Mouse (Mus musculus): ENCODE data around the gene Dync1li1.

Gene Dync1li1

DNA sequence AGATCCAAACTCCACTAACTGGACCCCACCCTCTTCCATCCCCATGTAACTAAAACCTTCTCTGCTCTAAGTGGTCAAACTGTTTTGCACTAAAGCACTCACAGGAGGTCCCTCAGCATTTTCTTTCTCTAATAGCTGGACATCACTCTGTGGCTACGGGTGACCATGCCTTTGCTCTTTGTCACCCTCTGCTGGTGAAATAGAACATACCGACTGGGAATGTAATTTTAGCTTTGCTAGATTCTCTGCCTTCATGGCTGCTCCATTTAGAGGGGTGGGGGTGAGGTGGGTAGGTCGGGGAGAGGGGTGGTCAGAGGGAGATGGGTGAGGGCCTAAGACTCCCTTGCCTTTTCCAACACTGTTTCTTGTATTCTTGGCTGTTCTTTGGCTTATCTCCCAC, 38.7 kb downstream of the Dync1li1 start:
- in situ Hi-C loops (cut with MboI, MseI) = loop anchor here (5.0 kb wide), 1 partner anchor 80 kb away; no protein-coding TSS in a partner anchor

DNA sequence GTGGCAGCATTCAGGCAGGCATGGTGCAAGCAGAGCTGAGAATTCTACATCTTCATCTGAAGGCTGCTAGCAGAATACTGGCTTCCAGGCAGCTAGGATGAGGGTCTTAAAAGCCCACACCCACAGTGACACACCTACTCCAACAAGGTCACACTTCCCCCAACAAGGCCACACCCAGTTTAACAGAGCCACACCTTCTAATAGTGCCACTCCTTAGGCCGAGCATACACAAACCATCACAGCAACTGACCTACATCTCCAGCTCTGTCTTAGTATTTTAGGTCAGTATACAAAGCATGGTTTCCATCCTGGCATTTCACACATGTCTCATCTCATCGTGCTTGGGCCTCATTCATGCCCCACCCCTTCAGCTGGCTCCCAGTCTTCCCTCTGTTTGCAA, 39.8 kb downstream of the Dync1li1 start:
- in situ Hi-C loops (cut with MboI, MseI) = loop anchor here (5.0 kb wide), 1 partner anchor 81 kb away; no protein-coding TSS in a partner anchor

DNA sequence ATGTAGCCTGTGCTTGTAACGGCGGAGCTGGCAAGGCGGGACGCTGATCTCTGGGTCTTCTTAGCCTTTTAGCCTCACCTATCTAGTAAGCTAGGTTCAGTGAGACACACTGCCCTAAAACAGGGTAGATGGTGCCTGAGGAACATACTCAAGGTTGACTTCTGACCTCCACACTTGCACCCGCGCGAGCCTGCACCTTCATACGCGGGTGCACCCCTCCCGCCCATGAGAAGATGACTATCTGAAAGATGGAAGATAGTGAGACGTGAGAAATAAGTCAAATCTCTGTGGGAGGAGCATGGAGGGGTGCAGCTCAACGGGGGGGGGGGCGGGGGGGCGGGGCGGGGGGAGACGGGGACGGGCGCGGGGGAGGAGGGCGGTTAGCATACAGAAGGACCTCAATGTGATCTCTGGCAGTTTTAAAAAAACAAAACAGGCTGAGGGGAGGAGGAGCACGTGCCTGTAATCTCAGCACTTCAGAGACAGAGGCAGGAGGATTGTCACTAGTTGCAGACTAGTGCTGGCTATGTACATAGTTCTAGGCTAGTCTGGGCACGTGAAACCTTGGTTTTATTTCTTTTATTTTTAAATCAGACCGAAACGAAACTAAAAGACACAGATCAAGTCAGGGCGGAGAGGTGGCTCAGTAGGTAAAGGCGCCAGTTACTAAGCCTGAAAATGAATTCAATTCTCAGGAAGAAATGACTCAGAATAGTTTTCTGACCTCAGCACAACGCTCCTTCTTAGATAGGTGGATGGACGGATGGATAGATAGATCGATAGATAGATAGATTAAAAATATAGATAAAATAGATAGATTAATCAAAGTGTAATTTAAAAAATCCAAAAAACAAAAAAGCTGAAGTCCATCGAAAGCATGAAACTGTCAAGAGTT, 41.6 kb downstream of the Dync1li1 start:
- in situ Hi-C loops (cut with MboI, MseI) = loop anchor here (5.0 kb wide), 1 partner anchor 83 kb away; no protein-coding TSS in a partner anchor

DNA sequence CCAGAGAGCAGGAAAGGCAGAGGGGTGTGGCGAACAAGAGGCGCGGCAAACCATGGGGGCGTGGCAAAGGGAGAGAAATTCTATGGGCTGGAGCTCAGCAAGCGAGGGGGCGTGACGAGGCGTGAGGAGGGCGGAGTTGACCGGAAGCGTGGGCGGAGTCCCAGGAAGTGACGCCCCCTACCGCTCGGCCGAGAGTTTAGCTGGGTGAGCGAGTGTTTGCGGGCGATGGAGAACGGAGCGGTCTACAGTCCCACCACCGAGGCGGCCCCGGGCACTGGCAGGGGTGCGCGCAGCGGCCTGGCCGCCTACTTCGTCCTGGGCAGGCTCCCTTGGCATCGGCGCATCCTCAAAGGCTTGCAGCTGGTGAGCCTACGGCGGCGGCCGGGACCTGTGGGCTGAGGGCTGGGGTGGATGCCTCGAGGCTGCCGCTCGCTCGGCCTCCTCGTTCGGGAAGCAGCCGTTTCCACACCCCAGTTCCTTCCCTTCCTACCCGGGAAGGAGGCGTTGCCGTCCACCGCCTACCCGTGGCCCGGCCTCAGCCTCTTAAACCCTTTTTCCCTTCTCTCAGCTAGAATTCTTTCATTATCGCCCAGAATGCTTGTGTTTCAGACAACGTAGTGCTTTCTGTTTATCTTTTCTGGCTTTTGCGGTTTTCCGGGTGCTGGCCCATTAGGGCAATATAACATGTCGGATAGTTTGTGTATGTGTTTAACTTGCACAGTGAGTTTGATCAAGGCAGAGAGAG, 42.6 kb downstream of the Dync1li1 start, which contains the start of gene Cmtm6:
TSS of gene Cmtm6 (plus strand) at position 106 of the 745 bp plus-strand sequence.
- in situ Hi-C loops (cut with MboI, MseI) = no loop called here

DNA sequence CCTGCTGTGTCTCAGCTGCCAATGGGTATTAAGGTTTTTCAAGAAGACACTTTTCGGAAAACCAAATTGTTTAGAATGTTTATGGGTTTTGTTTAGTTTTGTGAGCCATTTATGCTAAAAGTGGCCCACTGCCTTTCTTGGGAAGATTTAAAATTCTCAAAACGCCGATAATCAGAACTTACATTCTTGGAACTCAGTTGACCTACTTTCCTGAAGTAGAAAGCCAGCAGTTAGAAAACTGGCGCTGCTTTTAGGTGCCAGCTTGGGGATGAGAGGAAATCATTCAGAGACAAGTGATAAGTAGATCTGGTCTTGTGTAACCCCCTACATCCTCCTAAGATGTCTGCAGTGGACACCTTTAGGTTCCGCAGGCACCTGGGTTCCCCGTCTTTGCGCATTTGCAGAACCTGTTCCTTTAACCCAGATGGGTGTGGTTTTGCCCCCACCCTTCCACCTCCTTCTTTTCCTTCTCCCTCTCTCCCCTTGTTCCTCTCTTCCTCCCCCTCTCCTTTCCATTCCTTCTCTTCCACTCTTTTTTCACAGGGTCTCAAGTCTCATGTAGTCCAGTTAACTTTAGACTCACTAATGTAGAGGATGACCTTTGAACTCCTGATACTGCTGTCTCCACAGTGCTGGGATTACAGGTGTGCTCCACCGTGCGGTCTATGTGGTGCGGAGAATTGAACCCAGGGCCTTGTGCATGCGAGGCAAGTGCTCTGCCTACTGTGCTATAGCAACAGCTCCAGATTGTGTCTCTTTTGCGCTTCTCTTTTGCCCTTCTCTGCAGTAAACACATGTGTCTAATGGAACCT, 43.5 kb downstream of the Dync1li1 start:
- in situ Hi-C loops (cut with MboI, MseI) = no loop called here

DNA sequence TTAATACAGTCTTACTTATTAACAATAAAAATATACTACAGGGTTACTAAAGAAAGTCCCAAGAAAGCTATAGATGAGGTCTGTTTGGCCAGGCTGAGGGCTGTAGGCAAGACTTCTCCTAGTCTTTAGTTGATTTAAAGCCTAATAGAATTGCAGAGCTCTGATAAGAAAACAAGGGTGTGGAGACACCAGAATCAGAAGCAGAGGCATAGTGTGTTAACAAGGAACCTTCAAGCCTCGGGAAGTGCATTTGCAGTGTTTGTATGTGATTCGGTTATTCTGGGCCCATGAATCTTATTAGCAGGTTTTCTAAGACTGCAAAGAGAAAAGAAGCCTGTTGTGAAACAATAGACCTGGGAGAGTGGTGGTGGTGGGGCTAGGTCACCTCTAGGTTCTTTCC, 44.6 kb downstream of the Dync1li1 start:
- in situ Hi-C loops (cut with MboI, MseI) = no loop called here

DNA sequence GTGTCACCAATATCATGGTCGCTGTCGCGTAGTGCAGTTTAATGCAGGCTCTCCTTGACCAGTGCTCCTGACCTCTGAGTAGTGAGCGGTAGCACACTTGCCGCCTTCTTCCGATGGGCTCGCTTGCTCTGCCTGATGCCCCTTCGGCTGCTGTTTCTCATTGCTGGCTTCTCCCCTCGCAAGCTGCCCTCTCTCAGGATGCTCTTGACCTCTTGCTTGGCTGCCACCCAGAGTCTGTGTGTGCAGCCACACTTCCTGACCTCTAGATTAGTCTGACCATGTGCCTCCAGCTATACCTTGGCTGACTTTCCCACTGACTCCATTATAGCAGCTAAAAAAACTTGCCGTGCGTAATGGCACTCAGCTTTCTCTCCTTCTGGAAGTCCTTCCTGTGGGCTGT, 47.9 kb downstream of the Dync1li1 start:
- in situ Hi-C loops (cut with MboI, MseI) = no loop called here

DNA sequence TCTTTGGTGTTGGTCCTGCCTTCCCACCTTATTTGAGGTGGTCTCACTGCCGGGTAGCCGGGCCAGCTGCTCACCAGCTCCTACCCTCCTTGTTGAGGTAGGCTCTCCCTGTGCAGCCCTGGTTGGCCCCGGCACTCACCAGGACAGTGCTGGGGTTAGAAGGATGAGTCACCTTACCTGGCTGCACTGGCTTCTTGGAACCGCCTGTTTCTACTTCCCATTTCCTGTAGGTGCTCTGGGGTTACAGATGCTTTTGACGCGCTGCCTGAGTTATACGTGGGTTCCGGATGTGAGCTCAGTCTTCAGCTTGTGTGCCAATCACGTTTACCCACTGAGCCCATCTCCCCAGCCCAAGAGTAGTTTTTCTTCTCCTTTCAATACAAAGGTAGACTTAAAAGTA, 51.7 kb downstream of the Dync1li1 start:
- in situ Hi-C loops (cut with MboI, MseI) = no loop called here

DNA sequence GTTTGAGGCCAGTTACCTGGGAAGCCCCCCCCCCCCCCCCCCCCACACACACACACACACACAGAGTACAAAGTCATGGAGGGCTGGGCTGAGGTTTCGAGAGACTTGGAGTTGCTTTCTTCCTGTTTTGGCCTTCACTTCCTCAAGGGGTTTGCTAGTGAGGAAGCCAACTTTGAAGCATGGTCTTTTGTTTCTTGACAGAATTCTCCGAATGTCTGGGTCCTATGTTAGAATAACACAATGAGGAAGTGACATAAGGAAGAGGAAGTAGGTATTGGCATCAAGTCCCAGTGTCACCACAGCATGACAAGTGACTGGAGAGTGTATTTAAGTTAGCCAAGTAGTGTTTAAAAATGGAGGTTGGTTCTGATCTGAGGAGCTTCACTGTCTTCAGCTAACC, 54.1 kb downstream of the Dync1li1 start:
- in situ Hi-C loops (cut with MboI, MseI) = no loop called here

DNA sequence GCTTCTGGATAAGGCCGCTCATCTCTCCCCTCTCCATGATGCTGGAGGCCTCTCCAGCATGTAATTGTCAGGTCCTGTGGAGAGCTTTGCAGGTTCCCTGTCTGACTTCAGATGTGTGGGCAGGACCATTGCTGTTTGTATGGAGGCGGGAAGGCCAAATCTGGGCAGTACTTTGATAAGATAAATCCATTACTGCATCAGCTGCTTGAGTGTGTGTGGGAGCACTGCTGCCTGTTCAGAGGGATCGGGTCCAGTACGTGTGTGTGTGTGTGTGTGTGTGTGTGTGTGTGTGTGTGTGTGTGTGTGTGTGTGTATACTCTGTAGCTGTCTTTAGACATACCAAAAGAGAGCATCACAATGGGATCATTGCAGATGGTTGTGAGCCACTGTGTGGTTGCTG, 56.6 kb downstream of the Dync1li1 start:
- in situ Hi-C loops (cut with MboI, MseI) = no loop called here

DNA sequence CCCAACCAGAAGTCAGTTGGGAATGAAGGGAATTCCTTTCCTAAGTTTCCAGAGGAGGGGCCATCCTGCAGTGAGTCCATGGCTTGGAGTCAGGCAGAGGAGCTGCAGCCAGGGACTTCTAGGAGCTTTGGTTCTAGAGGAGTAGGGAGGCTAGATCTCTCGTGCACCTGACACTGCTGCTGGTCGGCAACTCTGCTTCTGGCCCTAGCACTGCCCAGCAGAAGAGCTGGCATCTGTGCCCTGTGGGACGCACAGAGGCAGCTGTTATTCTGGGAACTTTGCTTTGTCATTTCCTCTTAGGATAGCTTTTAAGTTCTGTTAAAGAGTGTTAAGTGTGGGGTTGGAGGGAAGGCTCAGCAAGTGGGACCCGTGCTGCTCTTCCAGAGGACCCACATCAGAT, 57.1 kb downstream of the Dync1li1 start:
- in situ Hi-C loops (cut with MboI, MseI) = no loop called here

DNA sequence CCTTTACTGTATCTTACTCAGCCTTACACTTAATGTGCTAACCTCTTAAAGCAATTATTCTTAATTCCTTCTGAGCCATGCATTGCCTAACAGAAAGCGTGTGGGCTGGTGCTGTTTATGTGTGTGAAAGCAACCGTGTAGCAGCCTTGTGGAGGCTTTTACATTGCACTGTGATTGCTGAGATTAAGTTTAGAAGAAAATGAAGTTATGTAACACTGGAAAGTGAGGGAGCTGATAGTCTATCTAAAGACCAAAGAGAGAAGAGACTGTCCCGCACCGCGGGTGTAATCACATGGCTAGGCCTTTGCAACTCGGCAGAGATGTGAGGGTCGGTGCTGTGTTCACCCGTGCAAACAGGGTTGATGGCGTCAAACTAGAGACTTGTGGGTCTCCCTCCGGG, 58.4 kb downstream of the Dync1li1 start:
- in situ Hi-C loops (cut with MboI, MseI) = no loop called here

DNA sequence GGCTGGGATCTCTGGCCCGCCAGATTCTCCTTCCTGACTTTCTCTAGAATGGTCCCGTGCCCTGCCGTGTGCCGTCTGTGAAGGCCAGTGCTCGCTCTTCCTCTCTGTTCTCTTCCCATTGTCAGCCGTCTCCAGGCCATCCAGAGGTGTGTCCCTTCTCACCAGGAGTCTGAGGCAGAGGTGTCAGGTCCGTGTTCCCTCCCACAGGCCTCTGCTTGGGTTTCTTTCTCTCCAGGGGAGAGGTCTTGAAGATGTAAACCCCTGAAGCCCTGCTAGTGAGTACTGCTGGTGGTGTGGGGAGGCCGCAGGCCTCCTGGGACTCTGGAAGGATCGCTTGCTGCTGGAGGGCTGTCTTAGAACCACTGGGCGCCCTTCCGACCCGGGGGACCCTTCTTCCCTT, 58.9 kb downstream of the Dync1li1 start:
- in situ Hi-C loops (cut with MboI, MseI) = no loop called here

DNA sequence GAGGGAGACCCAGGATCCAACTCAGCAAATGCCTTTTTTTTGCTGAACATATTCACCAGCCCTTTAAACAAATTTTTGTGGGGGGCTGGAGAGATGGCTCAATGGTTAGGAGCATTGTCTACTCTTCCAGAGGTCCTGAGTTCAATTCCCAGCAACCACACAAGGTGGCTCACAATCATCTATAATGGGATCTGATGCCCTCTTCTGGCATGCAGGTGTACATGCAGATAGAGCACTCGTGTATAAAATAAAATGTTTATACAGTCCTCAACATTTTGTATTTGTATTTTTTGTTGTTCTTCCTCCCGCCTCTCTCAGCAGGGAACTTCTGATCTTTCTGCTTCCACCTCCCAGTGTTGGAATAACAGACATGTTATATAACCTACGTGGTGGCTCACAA, 63.0 kb downstream of the Dync1li1 start:
- in situ Hi-C loops (cut with MboI, MseI) = no loop called here

DNA sequence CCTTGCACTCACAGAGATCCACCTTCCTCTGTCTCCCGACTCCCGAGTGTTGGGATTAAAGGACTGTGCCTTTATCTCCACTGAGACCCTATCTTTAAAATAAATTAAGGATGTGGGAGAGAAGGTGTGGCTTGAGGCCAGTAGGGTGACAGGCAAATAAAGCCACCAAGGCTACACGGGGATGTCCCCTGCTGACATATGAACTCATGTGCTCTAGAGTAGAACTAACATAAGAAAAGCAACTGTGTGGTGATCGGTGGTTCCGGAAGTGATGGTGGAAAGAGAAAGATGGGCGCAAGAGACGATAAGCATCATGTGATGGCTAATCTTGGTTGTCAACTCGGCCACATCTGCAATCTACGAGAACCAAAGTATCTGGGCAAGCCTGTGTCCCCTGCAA, 63.7 kb downstream of the Dync1li1 start:
- in situ Hi-C loops (cut with MboI, MseI) = no loop called here

DNA sequence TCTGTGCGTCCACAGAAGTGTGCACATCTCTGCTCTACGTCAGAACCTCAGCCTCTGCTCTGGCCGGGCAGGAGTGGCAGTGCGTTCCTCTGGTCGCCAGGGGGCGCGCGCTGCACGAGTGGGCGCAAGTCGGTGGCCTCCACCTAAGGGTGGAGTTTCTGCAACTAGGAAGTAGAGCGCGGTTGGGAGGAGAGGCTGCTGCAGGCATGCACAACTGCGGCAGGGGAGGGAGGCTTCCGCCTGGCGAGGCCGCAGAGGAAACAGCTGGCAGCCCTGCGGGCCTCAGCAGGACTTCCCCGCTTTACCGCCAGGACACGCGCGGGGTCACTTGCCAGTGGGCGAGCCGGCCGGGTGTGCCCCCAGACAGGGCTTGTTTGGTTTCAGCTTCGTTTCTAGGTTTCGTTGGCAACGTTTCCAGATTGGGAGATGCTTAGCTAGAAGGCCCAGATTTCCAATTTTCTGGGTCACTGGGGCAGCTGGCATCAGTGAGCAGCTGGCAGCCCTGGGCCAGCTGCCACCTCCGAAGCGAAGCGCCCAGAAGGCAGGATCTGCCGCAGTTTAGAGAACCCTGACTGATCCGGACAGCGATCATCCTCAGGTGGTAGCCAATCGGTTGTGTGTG, 64.4 kb downstream of the Dync1li1 start:
- in situ Hi-C loops (cut with MboI, MseI) = no loop called here

DNA sequence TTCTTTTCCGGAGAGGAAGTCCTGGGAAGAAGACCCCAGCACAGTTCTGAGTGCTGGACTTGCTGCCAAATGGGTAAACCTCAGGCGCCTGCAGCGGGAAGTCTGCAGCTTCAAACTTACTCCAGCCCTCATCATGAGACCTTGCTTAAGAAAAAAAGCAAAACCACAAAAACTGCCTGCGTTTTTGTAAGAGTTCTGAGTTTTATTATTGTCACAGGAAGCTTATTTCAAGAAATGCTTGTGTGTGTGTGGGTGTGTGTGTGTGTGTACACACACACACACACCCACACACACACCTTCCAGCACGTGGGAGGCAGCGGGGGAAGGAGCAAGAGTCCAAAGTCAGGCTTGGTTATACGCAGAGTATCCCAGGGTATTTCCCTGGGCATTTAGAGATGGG, 69.7 kb downstream of the Dync1li1 start:
- in situ Hi-C loops (cut with MboI, MseI) = no loop called here

DNA sequence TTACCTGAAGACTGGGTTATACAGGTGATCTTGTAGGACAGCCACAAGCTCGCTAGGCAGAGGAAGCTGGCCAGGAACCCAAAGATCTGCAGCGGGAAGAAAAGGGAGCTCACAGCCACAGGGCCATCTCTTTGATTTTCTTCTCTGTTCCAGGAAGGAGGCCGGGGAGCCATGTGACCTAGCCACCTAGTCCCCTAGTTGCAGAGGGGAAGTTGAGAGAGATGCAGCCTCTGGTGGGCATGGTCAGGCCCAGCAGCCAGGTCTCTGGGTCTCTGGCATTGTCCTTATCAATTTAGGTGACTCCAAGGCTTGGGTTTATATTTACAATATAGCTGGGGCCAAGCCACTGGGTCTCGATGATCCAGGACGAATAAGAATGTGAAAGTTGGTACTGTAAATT, 70.2 kb downstream of the Dync1li1 start:
- in situ Hi-C loops (cut with MboI, MseI) = no loop called here

DNA sequence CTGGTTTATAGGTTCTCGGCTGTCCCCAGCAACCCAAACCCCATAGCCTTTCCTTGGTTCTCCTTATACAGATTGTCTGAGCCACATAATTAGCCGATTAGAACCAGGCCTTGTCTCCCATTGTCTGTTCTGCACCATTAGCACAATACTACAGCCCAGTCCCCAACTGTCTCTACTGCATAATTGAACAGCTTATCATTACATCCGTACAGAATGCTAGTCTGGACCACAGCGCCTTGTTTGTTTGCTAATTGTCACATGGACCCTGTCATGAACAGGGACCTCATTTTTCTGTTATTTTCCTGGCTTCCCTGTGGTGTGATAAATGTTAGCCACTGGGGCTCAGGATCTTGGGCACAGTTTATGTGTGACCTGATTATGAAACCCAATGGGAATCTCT, 71.3 kb downstream of the Dync1li1 start:
- in situ Hi-C loops (cut with MboI, MseI) = no loop called here

DNA sequence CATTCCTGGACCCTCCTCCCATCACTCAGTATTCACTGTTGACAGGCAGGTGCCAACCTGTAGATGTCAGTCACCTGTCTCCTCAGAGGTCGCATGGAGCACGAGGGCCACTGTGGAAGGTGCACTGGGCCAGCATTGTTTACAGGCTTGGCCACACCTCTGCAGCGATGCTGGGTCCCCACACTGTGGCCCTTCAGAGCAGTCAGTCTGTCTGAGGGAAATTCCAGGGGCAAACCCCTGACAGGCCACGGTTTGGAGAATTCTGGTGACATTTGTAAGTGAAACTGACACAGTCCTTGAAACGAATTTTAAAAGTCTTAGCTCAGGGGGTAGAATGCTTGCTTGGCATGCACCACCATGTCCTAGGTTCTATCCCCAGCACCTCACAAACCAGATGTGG, 71.8 kb downstream of the Dync1li1 start:
- in situ Hi-C loops (cut with MboI, MseI) = no loop called here

DNA sequence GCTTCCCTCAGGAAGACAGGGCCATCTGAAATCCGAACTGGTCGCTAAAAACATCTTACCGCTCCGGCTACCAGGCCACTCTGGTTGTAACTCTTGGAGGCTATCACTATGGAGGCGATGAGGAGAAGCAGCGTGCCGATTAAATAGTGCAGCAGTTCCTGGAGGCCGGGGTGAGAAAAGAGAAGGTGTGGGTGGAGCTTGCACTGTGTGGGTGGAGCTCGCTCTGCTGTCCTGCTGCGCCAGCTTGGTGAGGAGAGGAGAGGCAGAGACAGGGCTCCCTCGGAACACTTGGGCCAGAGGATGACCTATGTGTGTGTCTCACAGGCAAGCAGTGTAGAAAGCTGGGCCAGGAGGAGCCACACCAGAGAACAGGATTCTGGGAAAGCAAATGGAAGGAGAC, 73.3 kb downstream of the Dync1li1 start:
- in situ Hi-C loops (cut with MboI, MseI) = no loop called here

Data from T-helper 1 cell (primary cell).